Mouse (Mus musculus) left cerebral cortex, postnatal 10 days (tissue): Measurements from ENCODE around the gene Tnf. TPM values are rescaled to one million over a fixed set of nuclear protein-coding genes. Genes with fewer than 3 reads are reported as not detected.
A peak's percentile ranks its signal among the peaks of the same experiment; 100 is the strongest.
"Not testable (repeated sequence)": the region's sequence is repeated elsewhere in the genome, so short reads cannot be mapped to it uniquely, and the experiment has no call there.

Experiments
- DNase-seq, 2 experiments: peaks; one replicate each; pipeline ENCODE4 v3.0.0; 2021 to 2022; ENCODE audit warnings: low spot score in 2 of 2, mixed read lengths in 1 of 2; ENCODE audit errors: extremely low spot score in 1 of 2
- intact Hi-C: fragments of 180-260 bp; cut with DNase I; formaldehyde crosslinking; loops from one replicate; pipeline ENCODE4 v1.15.1; 2025
- total RNA-seq, 2 experiments: library from RNA; stranded (reverse); gene quantifications; 2 replicates each; pipeline ENCODE4 v1.2.3; 2021

The Tnf gene
- total RNA-seq, 2 experiments from 2014 or later: 0.19 TPM; not detected in 1

DNA sequence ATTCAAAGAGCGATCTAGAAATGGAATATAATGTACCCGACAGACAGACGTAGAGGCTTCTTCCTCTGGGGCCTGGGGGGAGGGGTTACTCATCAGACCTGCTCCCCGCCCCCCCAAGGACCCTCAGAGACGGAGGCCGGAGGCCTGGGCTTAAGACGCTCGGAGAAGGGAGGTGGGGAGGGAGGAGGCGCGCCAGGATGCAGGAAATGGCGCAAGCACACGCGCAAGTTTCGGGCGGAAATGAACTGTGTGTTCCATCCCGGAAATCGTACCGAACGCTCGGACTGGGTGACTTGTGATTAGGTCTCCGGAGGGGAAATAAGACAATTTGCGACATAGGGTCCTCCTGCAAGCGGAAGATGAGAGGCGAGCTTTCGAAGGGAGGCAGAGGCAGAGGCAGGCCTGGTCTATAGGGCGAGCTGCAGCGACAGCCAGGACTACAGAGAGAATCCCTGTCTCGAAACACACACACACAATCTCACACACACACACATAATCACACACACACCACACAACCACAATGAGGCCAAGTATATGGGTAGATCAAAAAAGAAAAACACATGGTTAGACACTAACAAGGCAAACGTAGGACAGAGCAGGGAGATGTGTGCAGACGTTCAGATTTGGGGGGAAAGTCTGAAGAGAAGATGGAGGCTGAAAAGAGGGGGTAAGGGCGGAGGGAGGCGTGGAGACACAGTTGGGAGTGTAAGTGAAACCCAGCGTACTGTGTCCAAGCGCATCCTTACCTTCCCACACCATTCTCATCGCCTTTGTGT lies 34.0 kb upstream of the Tnf start, which contains the start of gene Nfkbil1:
TSS of gene Nfkbil1 (minus strand) at position 179 of the 776 bp plus-strand sequence.
- peak; percentile 91 to 94 for DNase-seq
- intact Hi-C loops: no loop called here

DNA sequence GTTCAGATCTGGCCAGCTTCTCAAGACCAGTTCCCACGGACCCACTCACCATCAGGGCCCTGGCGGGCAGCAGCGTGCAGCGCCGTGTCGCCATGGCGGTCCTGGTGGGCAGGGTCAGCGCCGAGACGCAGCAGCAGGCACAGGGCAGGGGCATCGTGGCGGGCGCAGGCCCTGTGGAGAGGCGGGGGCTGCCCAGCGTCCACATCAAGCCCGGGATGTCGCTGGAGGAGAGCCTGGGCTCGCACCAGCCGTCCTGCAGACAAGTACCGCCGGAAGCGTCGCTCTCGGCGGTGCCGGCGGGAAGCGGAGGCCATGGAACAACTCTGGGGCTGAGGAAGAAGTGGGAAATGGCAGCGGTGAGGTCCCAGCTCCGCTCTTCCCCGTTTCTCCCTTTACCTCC lies 33.1 kb upstream of the Tnf start:
- peak in 1 of 2 experiments; percentile 72 for DNase-seq
- intact Hi-C loops: no loop called here

DNA sequence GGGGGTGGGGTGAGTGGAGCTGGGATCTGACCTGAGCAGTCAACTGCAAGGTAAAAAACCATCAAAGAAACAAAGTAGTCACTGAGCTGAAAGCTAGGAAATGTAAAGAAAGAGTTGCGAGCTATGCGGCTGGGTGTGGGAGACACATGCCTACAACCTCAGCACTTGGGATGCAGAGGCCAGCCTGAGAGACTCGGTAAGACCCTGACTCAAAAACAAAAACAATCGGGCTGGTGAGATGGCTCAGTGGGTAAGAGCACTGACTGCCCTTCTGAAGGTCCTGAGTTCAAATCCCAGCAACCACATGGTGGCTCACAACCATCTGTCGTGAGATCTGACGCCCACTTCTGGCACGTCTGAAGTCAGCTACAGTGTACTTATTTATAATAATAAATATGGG lies 32.3 kb upstream of the Tnf start:
- DNase-seq, intact Hi-C loops: not testable (repeated sequence)

DNA sequence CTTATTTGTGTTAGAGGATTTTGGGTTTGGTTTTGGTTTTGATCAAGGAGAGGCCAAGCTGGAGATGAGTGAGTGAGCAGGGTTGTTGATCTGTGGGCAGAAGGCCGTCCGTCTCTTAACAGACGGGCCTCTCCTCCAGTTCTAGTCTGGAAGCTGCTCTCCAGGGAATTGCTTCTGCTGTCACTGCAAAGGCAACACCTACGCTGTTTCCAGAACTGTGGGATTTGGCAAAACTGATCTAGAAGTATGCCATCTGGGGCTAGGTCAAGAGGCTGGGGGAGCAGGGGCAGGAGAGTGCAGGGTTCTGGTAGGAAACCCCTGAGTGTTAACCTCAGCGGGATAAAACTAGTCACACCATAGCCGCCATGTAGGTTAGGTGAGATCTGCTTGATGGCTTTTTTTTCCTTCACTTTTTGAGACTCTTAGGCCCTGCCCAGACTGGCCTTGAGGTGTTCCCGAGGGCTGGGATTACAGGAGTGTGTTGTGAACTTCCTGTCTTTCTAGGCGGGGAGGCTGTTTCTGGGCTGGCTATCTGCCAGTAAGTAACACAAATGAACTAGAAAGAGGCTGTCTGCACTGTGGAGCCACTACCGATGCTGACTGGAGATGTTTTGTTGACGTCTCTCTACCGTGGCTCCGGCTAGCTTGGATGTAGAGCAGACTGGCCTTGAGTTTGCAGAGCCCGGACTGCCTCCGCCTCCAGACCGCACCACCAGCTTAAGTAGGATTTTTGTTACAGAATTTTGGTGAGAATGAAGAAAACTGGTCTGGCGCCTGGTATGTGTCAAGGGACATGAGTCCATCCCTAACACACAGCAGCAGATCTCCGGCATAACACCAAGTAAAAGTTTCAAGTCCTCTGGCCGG lies 31.5 kb upstream of the Tnf start, which contains the start of gene Atp6v1g2:
TSS of gene Atp6v1g2 (plus strand) at position 547 of the 867 bp plus-strand sequence.
- intact Hi-C loops: no loop called here
- DNase-seq: no peak

DNA sequence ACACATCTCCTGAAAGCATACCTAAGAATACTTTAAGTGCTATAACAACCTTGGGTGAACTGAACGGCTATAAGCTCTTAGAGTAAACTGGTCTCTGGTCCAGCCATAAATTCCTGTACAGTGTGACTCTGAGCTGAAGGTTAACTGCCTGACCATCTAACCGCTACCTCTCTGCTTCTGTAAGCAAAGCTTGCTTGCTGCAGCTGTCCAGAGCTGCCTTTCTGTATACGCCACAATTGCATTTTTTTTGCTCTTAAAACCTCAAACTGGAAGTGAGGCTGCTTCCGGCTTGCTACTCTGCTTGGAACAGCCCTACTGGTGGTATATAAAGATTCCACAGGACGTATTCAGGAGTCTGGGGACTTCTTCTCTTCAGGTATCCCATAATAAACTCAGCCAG lies 30.9 kb upstream of the Tnf start:
- intact Hi-C loops: loop anchor here (1.0 kb wide), 1 partner anchor 63 kb away; no protein-coding TSS in a partner anchor
- no peak for DNase-seq

DNA sequence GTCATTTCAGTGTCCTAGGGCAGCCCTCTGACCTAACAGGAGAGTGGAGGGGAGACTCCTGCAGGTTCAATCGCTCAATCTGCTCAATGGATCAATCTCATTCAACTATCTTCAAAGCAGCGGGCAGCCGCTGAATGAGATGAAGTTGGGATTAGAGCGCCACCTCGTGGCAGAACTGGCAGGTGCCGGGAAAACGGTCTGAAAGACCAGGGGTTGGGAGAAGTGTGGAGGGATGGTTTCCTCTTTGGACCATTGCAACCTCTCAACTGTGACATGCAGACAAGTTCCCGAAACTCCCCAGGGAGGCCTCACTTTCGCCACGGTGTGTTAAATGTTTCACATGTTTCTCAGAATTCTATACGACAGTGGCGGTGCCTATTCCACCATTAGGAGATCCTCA lies 30.2 kb upstream of the Tnf start:
- DNase-seq: peak; percentile 83 to 85
- intact Hi-C loops: loop anchor here (1.0 kb wide), 1 partner anchor 63 kb away; no protein-coding TSS in a partner anchor

DNA sequence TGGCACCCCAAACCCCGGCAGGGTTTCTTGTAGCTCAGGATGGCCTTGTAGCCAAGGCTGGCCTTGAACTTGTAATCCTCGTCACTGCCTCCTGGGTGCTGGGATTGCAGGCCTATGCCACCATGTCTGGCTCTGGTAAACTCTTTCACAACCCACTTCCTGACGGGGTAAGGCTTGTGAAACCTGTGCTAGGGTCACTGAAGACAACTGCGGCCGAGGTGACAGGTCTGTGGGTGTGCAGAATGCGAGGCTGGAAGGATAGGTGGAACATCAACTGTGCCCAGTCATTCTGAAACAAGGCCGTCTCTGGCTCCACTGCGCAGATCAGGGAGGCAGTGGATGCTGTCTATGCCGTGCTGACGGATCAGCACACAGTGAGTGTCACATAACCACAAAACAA lies 29.2 kb upstream of the Tnf start:
- intact Hi-C loops: no loop called here

DNA sequence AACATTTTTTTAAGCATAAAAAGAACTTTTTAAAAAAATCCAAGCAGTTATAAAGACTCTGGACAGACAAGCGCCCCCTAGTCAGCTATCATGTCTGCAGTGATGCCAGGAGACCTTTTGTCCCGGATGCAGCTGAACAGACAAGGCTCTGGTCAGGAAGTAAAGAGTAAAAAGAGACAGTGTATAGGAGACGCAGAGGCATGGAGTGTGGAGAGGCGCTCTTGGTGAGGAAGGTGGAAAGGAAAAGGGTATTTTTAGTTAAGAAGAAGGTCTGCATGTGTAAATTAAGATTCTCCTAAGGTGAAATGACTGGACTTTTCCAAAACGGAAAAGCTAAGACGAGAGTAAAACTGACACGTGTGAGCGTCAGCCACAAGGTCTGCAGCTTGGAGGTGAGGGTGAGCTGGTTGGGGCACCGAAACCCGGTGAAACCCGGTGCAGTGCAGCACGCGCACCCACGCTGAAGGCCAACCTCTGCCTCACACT lies 24.8 kb upstream of the Tnf start:
- DNase-seq: no peak
- intact Hi-C loops: no loop called here

More for the DNA sequence above, 29.2 kb upstream of the Tnf start:
- DNase-seq: no peak

DNA sequence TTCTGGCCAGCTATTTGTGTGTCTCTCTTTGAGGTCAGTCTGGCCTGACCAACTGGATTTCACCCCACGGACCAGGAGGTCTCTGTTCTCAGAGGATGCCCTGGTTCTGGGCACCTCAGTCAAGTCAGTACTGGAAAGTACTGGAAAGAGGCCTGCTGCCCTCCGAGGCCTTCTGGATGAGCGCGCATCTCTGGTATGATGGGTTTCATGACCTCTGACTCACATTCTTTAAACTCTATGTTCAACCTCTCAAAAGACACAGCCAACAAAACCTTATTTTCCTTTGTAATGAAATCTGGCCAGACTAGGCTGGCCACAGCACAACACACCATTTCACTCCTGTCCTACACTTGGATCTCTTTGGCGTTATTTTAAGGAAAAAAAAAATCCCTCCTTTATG lies 23.6 kb upstream of the Tnf start:
- DNase-seq: no peak
- intact Hi-C loops: no loop called here

DNA sequence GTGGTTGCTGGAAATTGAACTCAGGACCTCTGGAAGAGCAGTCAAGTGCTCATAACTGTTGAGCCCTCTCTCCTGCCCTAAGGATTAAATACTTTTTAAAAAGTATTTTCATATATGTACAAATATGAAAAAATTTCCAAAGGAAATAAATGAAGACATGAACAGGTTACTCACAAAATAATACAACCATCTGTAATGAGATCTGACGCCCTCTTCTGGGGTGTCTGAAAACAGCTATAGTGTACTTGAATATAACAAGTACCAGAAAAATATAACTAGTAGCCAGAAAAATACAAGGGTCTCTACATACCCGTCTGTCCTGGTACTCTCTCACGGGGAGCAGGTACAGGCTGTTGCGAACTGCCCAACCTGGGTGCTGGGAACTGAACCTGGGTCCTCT lies 22.8 kb upstream of the Tnf start:
- no peak for DNase-seq

DNA sequence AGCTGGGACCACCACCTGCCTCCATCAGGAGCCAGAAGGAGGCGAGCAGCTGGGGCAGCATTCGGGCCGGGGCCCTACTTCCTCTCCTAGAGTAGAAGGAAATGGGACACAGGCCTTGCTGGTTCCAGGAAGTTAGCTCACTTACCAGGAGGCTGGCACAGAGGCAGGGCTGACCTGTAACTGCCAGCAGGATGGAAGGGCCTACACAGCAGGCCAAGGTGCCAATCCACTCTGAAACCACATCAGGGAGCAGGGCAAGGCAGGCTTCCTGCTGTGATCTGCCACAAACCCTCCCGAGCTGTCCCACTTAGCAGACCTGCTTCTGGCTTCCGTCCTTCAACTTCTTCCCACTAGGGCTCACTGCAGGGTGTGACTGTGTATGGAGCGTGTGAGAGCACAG lies 20.5 kb upstream of the Tnf start:
- intact Hi-C loops: no loop called here
- DNase-seq: peak in 1 of 2 experiments; percentile 54

More for the DNA sequence above, 22.8 kb upstream of the Tnf start:
- intact Hi-C loops: no loop called here

DNA sequence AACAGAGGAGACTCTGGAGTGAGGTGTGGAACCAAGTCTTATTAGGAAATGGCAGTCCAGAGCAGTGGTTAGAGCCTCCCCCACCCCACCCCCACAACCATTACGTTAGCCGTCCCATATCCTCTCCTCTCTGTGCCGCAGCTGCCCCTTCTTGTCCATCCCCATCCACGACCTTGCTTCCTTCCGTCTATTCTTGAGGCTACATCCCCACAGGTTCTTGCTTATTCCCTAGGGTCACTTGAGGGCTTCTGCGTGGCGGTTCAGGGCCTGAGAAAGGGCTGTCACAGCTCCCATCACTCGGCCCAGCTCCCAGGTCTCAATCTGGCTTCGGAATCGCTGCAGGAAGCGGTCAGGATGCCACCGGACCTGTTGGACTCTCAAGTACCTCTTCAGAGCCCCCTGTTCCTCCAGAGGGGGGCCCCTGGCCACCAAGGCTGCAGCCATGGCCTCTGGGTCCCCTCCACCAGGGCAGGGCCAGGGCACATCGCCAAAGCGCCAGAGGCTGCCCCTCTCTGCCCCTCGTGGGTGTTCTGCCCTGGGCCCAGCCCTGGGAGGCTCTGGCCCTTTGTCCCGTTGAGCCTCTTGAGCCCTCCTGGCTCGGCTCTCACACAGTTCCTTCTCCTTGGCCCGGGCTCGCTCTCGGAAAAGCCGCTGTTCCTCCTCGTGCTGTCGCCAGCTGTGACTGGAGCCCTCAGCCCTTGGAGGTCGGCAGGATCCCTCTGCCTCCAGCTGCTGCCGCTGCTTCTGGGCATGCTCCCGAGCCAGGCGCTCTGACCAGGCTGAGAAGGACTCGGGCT lies 18.5 kb upstream of the Tnf start, which contains the start of gene Gm16181:
TSS of gene Gm16181 (plus strand) at position 679 of the 797 bp plus-strand sequence.
- intact Hi-C loops: no loop called here
- DNase-seq: peak in 1 of 2 experiments; percentile 65

DNA sequence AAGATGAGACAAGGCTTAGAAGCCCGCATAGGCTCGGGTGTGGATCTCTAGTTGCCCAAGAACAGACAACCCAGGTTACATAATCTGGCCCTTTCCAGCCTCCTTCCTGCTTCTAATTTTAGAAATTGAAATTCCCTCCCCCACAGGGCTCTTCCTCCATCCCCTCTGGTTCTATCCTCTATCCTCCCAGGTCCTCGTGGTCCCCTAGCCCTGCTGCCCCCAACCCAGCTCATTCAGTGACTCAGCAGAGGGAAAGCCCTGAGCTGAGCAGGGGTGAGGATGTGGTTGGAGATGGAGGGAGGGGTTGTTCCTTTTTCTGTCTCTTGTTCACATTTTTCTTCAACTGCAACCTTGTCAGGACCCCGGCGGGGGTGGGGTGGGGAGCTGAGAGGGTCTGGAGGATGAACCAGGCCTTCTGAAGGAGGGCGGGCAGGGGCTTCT lies 17.8 kb upstream of the Tnf start:
- no peak for DNase-seq
- intact Hi-C loops: no loop called here

DNA sequence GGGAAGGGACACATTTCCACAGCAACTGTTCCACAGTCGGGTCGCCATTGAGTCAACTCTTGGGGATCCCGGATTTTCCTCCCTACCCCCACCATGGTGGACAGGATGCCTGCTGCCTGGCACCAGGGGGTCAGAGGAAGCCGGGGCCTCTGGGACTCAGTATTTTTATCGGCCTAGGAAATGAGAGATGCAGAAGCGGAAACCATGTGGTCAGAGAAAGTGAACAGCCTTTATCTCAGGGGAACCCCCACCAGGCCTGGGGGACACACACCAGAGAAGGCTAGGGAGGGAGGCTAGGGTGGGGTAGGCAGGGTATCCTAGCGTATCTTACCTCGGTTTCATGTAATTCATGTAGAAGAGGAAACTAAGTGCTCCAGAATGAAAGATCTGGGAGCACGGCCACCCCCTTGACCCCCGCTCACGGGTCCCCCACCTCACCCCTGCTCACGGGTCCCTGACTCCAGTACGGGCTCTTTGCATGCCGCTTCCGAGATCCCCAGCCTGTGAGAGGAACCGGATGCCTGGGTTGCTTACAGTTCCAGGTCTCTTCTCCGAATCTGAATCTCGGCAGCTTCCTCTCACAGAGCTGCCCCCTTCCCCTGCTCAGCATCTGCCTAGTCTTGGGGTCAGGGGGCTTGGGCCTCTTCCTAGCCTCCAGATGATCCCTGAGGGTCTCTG lies 16.8 kb upstream of the Tnf start:
- intact Hi-C loops: no loop called here
- peak in 1 of 2 experiments; percentile 57 for DNase-seq

DNA sequence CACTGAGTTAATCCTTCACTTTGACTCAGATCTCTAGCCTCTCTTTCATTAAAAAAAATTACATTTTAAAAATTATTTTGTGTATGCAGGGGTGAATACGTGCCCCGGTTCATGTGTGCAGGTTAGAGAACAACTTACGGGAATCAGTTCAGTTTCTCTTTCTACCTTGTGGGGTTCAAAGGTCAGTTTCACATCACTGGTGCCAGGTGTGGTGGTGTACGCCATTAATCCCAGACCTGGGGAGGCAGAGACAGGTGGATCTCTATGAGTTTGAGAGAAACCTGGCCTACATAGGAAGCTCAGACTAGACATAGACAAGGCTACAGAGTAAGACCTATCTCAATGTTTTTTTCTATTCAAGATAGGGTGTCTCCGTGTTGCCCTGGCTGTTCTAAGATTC lies 11.3 kb upstream of the Tnf start:
- no peak for DNase-seq
- intact Hi-C loops: no loop called here

DNA sequence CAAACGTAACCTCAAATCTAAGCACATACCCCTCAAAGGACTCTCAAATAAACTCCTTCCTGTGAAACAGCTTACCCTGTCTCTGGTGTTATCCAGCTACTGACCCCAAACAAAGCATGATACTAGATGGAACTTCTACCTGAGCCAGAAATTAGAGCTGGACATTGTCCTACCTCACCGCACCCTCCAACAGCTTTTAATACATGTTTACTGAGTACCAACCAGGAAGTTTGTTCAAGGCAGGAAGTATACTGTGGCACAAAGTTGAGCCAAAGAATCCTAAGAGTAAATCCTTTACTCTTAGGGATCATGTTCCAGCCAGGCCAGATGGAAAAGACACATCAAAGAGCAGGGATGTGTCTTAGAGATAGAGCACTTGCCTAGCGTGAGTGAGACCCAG lies 8.8 kb upstream of the Tnf start:
- no peak for DNase-seq
- intact Hi-C loops: no loop called here

DNA sequence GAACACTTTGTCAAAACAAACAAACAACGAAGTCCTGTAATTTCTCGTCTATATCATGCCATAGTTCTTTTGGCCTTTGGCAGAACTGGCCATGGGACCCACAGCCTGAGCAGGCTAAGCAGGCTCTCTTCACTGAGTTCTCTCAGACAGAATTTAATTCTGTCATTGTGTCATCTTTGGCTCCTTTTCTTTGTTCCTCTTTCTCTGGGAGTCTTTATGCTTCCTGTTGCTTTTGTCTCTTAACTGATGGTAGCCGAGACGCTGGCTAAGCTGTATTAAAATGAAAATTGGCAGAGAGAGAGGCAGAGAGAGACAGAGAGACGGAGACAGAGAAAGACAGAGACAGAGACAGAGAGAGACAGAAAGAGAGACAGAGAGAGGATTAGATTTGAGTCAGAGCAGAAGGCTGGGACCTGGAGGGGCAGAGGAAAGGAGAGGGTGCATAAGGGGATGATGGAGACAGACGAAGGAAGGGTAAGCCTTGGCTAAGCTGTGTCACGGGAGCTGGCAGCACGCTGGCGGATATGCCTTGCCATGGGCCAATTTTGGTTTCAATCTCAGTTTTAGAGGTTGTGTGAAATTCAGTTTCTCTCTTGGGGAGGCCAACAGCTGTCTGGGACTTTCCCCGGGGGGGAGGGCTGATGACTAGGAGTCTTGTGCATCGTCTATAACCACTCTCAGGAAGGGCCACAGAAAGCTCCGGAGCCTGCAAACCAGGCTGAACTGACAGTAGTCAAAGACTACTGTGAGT lies 8.2 kb upstream of the Tnf start:
- intact Hi-C loops: no loop called here
- no peak for DNase-seq
